Mouse (Mus musculus): ENCODE data around the gene Gm3594. TPM values are rescaled to one million over a fixed set of nuclear protein-coding genes. Genes with fewer than 3 reads are reported as not detected.
"Not testable (repeated sequence)": the region's sequence is repeated elsewhere in the genome, so short reads cannot be mapped to it uniquely, and the experiment has no call there.

The Gm3594 gene
- polyA plus RNA-seq (2016; fragmentation: Nextera tagmentation; extraction: Ambion mirVana) = not detected in 2 replicates

- H3K9ac ChIP-seq; H3K9me3 ChIP-seq (replicated peaks); H3K4me2 ChIP-seq; H3K27me3 ChIP-seq (replicated peaks); H3K4me3 ChIP-seq; H3K27ac ChIP-seq; H3K36me3 ChIP-seq; H3K4me1 ChIP-seq; ATAC-seq: not testable (repeated sequence)
- WGBS (ENCODE audit: insufficient replicate concordance) = no CpG with 5 or more reads among the region's 4 CpGs
These were observed at the start of gene Gm3594 for GRCm38 (mm10) chr14:6444511-6444910. TSS of gene Gm3594 (minus strand) at chr14:6444611.

GRCm38 (mm10) chr14:6486331-6486730 is 41.9 kb upstream of the Gm3594 start:
- H3K4me2 ChIP-seq; H3K4me1 ChIP-seq; ATAC-seq; H3K9ac ChIP-seq; H3K27ac ChIP-seq; H3K27me3 ChIP-seq (replicated peaks); H3K4me3 ChIP-seq; H3K36me3 ChIP-seq; H3K9me3 ChIP-seq (replicated peaks): not testable (repeated sequence)
- 0% methylated on average over 1 of the region's 1 CpGs for WGBS (ENCODE audit: insufficient replicate concordance)

- not testable (repeated sequence) for H3K27ac ChIP-seq; H3K36me3 ChIP-seq; H3K9ac ChIP-seq; ATAC-seq; H3K4me1 ChIP-seq; H3K4me3 ChIP-seq; H3K9me3 ChIP-seq (replicated peaks); H3K27me3 ChIP-seq (replicated peaks); H3K4me2 ChIP-seq
- 50% methylated on average over 1 of the region's 1 CpGs for WGBS (ENCODE audit: insufficient replicate concordance)
These were observed 41.1 kb upstream of the Gm3594 start for GRCm38 (mm10) chr14:6485541-6485940.

- not testable (repeated sequence) for H3K27ac ChIP-seq; H3K36me3 ChIP-seq; H3K4me1 ChIP-seq; H3K9ac ChIP-seq; ATAC-seq; H3K27me3 ChIP-seq (replicated peaks); H3K9me3 ChIP-seq (replicated peaks); H3K4me3 ChIP-seq; H3K4me2 ChIP-seq
- 60% methylated on average over 8 of the region's 8 CpGs for WGBS (ENCODE audit: insufficient replicate concordance)
These were observed 37.7 kb upstream of the Gm3594 start for GRCm38 (mm10) chr14:6482126-6482525.

GRCm38 (mm10) chr14:6471856-6472255 is 27.4 kb upstream of the Gm3594 start:
- H3K9ac ChIP-seq; ATAC-seq; H3K27ac ChIP-seq; H3K27me3 ChIP-seq (replicated peaks); H3K4me1 ChIP-seq; H3K4me3 ChIP-seq; H3K9me3 ChIP-seq (replicated peaks); H3K36me3 ChIP-seq; H3K4me2 ChIP-seq: not testable (repeated sequence)
- WGBS (ENCODE audit: insufficient replicate concordance) = 68% methylated on average over 1 of the region's 1 CpGs

- not testable (repeated sequence) for H3K36me3 ChIP-seq; H3K4me1 ChIP-seq; H3K27ac ChIP-seq; H3K9me3 ChIP-seq (replicated peaks); H3K9ac ChIP-seq; H3K27me3 ChIP-seq (replicated peaks); H3K4me3 ChIP-seq; H3K4me2 ChIP-seq; ATAC-seq
- 50% methylated on average over 2 of the region's 4 CpGs for WGBS (ENCODE audit: insufficient replicate concordance)
These were observed 3.6 kb downstream of the Gm3594 start for GRCm38 (mm10) chr14:6440774-6441173.

- 38% methylated on average over 1 of the region's 5 CpGs for WGBS (ENCODE audit: insufficient replicate concordance)
These were observed 4.2 kb downstream of the Gm3594 start for GRCm38 (mm10) chr14:6440206-6440605.

GRCm38 (mm10) chr14:6426766-6427165 is 17.6 kb downstream of the Gm3594 start:
- not testable (repeated sequence) for H3K27ac ChIP-seq; H3K4me3 ChIP-seq; H3K4me1 ChIP-seq; H3K4me2 ChIP-seq; H3K36me3 ChIP-seq; H3K27me3 ChIP-seq (replicated peaks); H3K9ac ChIP-seq; ATAC-seq; H3K9me3 ChIP-seq (replicated peaks)
- 11% methylated on average over 14 of the region's 42 CpGs for WGBS (ENCODE audit: insufficient replicate concordance)

More at GRCm38 (mm10) chr14:6440206-6440605, 4.2 kb downstream of the Gm3594 start:
- H3K27ac ChIP-seq; H3K4me1 ChIP-seq; H3K9me3 ChIP-seq (replicated peaks); H3K27me3 ChIP-seq (replicated peaks); H3K36me3 ChIP-seq; H3K4me3 ChIP-seq; H3K4me2 ChIP-seq; H3K9ac ChIP-seq; ATAC-seq: not testable (repeated sequence)

- H3K36me3 ChIP-seq; H3K4me2 ChIP-seq; H3K27me3 ChIP-seq (replicated peaks); H3K9me3 ChIP-seq (replicated peaks); H3K9ac ChIP-seq; H3K27ac ChIP-seq; ATAC-seq; H3K4me1 ChIP-seq; H3K4me3 ChIP-seq: not testable (repeated sequence)
- 26% methylated on average over 22 of the region's 22 CpGs for WGBS (ENCODE audit: insufficient replicate concordance)
These were observed 18.1 kb downstream of the Gm3594 start for GRCm38 (mm10) chr14:6426353-6426752.

- not testable (repeated sequence) for H3K4me2 ChIP-seq; H3K9me3 ChIP-seq (replicated peaks); H3K27me3 ChIP-seq (replicated peaks); H3K9ac ChIP-seq; H3K4me3 ChIP-seq; H3K4me1 ChIP-seq; H3K36me3 ChIP-seq; ATAC-seq; H3K27ac ChIP-seq
- WGBS (ENCODE audit: insufficient replicate concordance) = no CpG with 5 or more reads among the region's 2 CpGs
These were observed 32.0 kb downstream of the Gm3594 start, which contains the start of gene Gm3591 for GRCm38 (mm10) chr14:6412382-6412781. TSS of gene Gm3591 (minus strand) at chr14:6412482.

GRCm38 (mm10) chr14:6390219-6390618 is 54.2 kb downstream of the Gm3594 start, which contains the start of gene Gm16440:
TSS of gene Gm16440 (minus strand) at chr14:6390319.
- not testable (repeated sequence) for H3K4me2 ChIP-seq, H3K4me3 ChIP-seq

More at GRCm38 (mm10) chr14:6390219-6390618, 54.2 kb downstream of the Gm3594 start, which contains the start of gene Gm16440:
- H3K9ac ChIP-seq; H3K27ac ChIP-seq; H3K4me1 ChIP-seq; ATAC-seq; H3K27me3 ChIP-seq (replicated peaks); H3K36me3 ChIP-seq; H3K9me3 ChIP-seq (replicated peaks): not testable (repeated sequence)
- 56% methylated on average over 2 of the region's 4 CpGs for WGBS (ENCODE audit: insufficient replicate concordance)
